Mouse (Mus musculus): ENCODE measurements around the gene Gamt. TPM values are rescaled to one million over a fixed set of nuclear protein-coding genes. Genes with fewer than 3 reads are reported as not detected.

Gamt gene
- polyA plus RNA-seq, 1 experiment from 2014 or later, result 47.7 TPM

DNA sequence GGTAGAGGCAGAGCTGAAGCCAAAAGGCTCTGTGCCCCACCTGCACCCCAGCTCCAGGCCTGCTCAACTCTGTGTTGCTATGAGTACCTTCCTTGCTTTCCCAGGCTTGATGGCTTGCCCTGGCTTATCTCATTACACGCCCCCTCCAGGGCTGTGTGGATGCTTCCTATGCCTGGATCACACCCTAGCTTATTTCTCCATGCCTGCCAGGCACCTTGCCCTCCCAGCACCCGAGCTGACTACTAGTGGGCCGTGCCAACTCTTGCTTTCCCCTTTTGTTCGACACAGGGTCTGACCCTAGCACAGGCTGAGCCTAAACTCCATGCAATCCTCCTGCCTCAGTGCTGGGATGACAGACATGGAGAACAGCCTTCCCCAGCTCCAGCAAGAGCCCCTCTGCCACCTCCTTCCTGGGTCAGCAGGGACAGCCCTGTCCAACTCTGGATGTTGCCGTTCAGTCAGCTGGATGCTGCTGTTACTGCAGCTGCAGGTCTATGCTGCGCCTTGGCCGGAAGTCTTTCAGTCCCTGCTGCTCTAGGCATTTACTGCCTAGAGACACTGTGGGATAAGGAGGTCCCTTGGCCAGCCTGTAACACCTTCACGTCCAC lies 36.8 kb upstream of the Gamt start:
- Histone ChIP-seq H3K36me3 (peaks cover 15% of the 10 kb centered on the region; the same call in 1 of the 2 replicates), H3K4me3 (no peak overlapping the region), H3K27me3 (peaks cover 62% of the 10 kb centered on the region), H3K9ac (no peak overlapping the region), H3K4me2 (no peak overlapping the region), H3K4me1 (replicated peaks) (peaks cover 43% of the 10 kb centered on the region), H3K27ac (no peak overlapping the region), H3K9me3 (replicated peaks) (no peaks in the 10 kb centered on the region)
- WGBS, result 56% methylated on average over 8 of the region's 8 CpGs
- ATAC-seq (replicated peaks; ENCODE audit: insufficient number of reproducible peaks, insufficient read depth, low FRiP score, low read depth), result no peak

DNA sequence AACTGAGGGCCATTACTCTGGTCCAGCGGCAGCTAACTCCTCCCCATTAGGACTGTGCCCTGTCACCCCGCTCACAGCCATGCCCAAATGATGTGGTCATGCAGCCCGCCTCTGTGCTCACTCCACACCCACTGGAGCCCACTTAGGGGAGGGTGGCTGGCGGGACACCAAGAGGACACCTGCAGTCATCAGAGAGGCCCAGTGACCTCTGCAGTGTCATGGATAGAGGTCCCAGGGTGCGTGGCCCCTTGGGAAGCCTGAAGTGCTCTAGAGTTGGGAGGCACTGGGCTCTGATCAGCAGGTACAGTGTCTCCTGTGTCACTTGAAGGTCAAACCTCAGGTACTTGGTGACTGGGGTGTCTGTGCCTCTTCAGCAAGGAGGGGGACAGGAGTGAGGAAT lies 36.0 kb upstream of the Gamt start:
- ATAC-seq (replicated peaks; ENCODE audit: insufficient number of reproducible peaks, insufficient read depth, low FRiP score, low read depth), result no peak
- Histone ChIP-seq H3K27ac (no peak overlapping the region), H3K36me3 (peaks cover 15% of the 10 kb centered on the region; the same call in 1 of the 2 replicates), H3K27me3 (peaks cover 54% of the 10 kb centered on the region), H3K4me1 (replicated peaks) (peaks cover 38% of the 10 kb centered on the region), H3K4me2 (0 out of 2 replicates have a peak overlapping the region, but pooled peaks have one; percentile 84), H3K9me3 (replicated peaks) (no peaks in the 10 kb centered on the region), H3K4me3 (0 out of 2 replicates have a peak overlapping the region, but pooled peaks have one; percentile 52), H3K9ac (no peak overlapping the region)
- WGBS, result 76% methylated on average over 5 of the region's 5 CpGs

- H3K27ac ChIP-seq, result peak within 1 kb of the TSS; percentile 17; the same call in 1 of the 2 replicates
- H3K36me3 ChIP-seq, result peaks cover 15% of the 10 kb centered on the region; the same call in 1 of the 2 replicates
- H3K27me3 ChIP-seq, result peaks cover 44% of the 10 kb centered on the region
- WGBS, result 3% methylated on average over 26 of the region's 26 CpGs
- peak within 1 kb of the TSS; percentile 57 for H3K9ac ChIP-seq
- H3K4me3 ChIP-seq, result peak within 1 kb of the TSS; percentile 52
- peak; percentile 27; the same call in 1 of the 2 replicates for ATAC-seq (replicated peaks; ENCODE audit: insufficient number of reproducible peaks, insufficient read depth, low FRiP score, low read depth)
- no peaks in the 10 kb centered on the region for H3K9me3 ChIP-seq (replicated peaks)
- H3K4me1 ChIP-seq (replicated peaks), result peaks cover 40% of the 10 kb centered on the region
- H3K4me2 ChIP-seq, result peak within 1 kb of the TSS; percentile 84
Observed at GRCm38 (mm10) chr10:80295618-80296425, 35.0 kb upstream of the Gamt start, which contains the start of gene Apc2. Gene Apc2, plus strand, starts transcription at chr10:80295977.

GRCm38 (mm10) chr10:80294788-80295303 lies 34.0 kb upstream of the Gamt start:
- H3K9ac ChIP-seq, result no peak overlapping the region
- H3K4me1 ChIP-seq (replicated peaks), result peaks cover 40% of the 10 kb centered on the region
- no peak for ATAC-seq (replicated peaks; ENCODE audit: insufficient number of reproducible peaks, insufficient read depth, low FRiP score, low read depth)
- H3K27ac ChIP-seq, result no peak overlapping the region
- H3K4me3 ChIP-seq, result no peak overlapping the region
- H3K9me3 ChIP-seq (replicated peaks), result no peaks in the 10 kb centered on the region
- peaks cover 34% of the 10 kb centered on the region for H3K27me3 ChIP-seq
- H3K36me3 ChIP-seq, result peaks cover 15% of the 10 kb centered on the region; the same call in 1 of the 2 replicates
- WGBS, result 47% methylated on average over 7 of the region's 7 CpGs
- H3K4me2 ChIP-seq, result no peak overlapping the region

DNA sequence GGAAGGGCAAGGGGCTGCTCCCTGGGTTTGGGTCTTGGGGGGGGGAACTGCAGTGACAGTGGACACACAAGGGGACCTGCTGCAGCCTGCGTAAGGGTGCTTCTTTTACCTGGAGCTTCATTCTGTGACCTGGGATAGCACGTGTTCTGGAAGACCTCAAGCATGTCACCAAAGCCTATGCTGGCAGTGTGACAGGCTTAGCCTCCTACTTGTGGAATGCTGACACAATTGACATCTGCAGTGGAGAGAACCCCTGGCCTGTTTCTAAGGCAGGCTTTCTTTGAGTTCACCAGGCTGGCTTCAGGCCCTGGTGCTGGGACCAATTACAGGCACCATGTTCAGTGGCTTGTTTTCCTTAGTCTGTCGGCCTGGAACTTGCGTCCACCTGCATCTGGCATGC lies 33.5 kb upstream of the Gamt start:
- Histone ChIP-seq H3K36me3 (peaks cover 15% of the 10 kb centered on the region; the same call in 1 of the 2 replicates), H3K9ac (no peak overlapping the region), H3K27ac (no peak overlapping the region), H3K4me1 (replicated peaks) (peaks cover 40% of the 10 kb centered on the region), H3K27me3 (peaks cover 29% of the 10 kb centered on the region), H3K9me3 (replicated peaks) (no peaks in the 10 kb centered on the region), H3K4me3 (no peak overlapping the region), H3K4me2 (no peak overlapping the region)
- no peak for ATAC-seq (replicated peaks; ENCODE audit: insufficient number of reproducible peaks, insufficient read depth, low FRiP score, low read depth)
- WGBS, result 64% methylated on average over 4 of the region's 4 CpGs

DNA sequence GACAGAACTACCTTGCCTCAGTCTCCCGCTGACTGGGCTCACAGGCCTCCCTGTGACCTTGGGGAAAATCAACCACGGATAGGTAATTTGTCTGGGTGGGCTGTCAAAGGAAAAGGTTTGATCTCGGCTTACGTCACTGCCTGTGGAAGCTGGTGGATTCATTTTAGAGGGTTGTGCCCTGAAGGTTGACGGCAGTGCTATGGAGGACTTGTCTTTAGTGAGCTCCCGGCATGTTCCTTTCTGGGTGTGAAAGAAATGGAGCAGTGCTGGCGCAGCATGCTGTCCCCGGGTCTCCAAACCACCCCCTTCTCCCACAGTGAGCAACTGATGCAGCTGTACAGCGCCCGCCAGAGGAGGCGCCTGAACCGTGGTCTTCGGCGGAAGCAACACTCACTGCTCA lies 32.5 kb upstream of the Gamt start:
- H3K27ac ChIP-seq, result peak overlapping the region; percentile 83
- ATAC-seq (replicated peaks; ENCODE audit: insufficient number of reproducible peaks, insufficient read depth, low FRiP score, low read depth), result no peak
- H3K9ac ChIP-seq, result peak overlapping the region; percentile 95
- H3K4me3 ChIP-seq, result peak overlapping the region; percentile 83
- peaks cover 19% of the 10 kb centered on the region for H3K27me3 ChIP-seq
- H3K4me1 ChIP-seq (replicated peaks), result peaks cover 40% of the 10 kb centered on the region
- H3K36me3 ChIP-seq, result peaks cover 21% of the 10 kb centered on the region; the same call in 1 of the 2 replicates
- WGBS, result 24% methylated on average over 14 of the region's 14 CpGs
- H3K4me2 ChIP-seq, result peak overlapping the region; percentile 78
- H3K9me3 ChIP-seq (replicated peaks), result no peaks in the 10 kb centered on the region

DNA sequence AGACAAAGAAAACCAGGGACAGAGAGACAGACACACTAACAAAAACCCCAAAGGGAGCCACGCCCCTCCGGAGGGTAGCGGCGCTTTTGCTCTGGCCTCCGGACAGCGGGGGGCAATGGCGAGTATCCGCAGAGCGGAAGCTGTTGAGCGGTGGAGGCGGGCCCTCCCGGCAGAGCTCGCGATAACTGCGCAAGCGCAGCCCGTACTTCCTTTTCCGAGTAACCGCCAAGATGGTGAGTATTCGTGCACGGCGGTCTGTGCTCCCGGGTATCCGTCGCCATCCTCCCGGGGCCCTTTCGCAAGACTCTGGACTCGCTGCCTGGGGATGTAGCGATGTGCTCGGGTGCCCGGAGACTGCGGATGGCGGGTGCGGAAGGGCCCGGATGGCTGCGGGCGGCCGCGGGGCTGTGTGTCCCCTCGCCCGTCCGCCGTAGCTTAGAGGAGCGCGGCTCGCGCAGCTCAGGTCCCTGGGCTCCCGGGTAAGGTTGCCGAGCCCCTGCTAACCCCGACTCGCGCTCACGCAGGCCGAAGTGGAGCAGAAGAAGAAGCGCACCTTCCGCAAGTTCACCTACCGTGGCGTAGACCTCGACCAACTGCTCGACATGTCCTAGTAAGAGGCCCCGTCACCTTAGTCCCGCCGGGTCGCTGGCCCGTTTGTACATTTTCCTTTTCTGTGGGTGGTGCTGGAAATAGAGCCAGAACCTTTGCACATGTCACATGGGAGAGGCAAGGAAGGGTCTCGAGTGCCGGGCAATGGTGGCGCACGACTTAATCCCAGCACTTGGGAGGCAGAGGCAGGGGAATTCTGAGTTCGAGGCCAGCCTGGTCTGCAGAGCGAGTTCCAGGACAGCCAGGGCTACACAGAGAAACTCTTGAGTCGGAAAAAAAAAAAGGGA lies 31.7 kb upstream of the Gamt start, which contains the start of gene Rps15:
Rps15 (plus strand) TSS at position 203 of the 896 bp plus-strand sequence.
- peaks cover 28% of the 10 kb centered on the region for H3K36me3 ChIP-seq
- peak; percentile 92 for ATAC-seq (replicated peaks; ENCODE audit: insufficient number of reproducible peaks, insufficient read depth, low FRiP score, low read depth)
- WGBS, result under 1% methylated on average over 72 of the region's 72 CpGs

GRCm38 (mm10) chr10:80288657-80289056 lies 27.8 kb upstream of the Gamt start:
- Histone ChIP-seq H3K36me3 (peaks cover 52% of the 10 kb centered on the region), H3K27ac (no peak overlapping the region), H3K4me3 (no peak overlapping the region), H3K4me1 (replicated peaks) (peaks cover 11% of the 10 kb centered on the region), H3K9ac (no peak overlapping the region), H3K9me3 (replicated peaks) (no peaks in the 10 kb centered on the region), H3K27me3 (no peaks in the 10 kb centered on the region), H3K4me2 (no peak overlapping the region)
- no peak for ATAC-seq (replicated peaks; ENCODE audit: insufficient number of reproducible peaks, insufficient read depth, low FRiP score, low read depth)
- 68% methylated on average over 8 of the region's 8 CpGs for WGBS

More for the DNA sequence above, 31.7 kb upstream of the Gamt start, which contains the start of gene Rps15:
- Histone ChIP-seq H3K9me3 (replicated peaks) (no peaks in the 10 kb centered on the region), H3K27ac (peak within 1 kb of the TSS; percentile 83), H3K27me3 (peaks cover 11% of the 10 kb centered on the region), H3K9ac (peak within 1 kb of the TSS; percentile 95), H3K4me3 (peak within 1 kb of the TSS; percentile 83), H3K4me1 (replicated peaks) (peaks cover 39% of the 10 kb centered on the region), H3K4me2 (peak within 1 kb of the TSS; percentile 78)

DNA sequence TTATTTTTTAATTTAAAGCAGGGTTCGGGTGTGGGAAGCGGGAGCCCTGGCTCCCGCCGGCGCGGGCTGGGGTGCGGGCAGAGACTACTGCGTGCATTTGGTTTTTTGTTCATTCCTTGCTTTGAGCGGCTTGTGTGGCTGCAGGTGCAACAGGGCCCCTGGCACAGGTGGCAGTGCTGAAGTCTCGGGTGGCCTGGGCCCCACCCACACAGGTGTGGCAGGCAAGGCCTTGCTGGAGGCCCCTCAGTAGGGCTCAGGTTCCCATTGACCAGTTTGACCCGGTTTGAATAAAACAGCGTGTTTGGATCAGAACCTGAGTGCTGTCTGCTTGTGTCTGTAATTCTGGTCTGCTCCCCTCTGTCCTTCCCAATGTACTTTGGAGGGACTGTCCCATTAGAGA lies 27.3 kb upstream of the Gamt start:
- Histone ChIP-seq H3K9ac (no peak overlapping the region), H3K9me3 (replicated peaks) (no peaks in the 10 kb centered on the region), H3K27me3 (no peaks in the 10 kb centered on the region), H3K27ac (no peak overlapping the region), H3K4me3 (no peak overlapping the region), H3K4me1 (replicated peaks) (peaks cover 6% of the 10 kb centered on the region), H3K36me3 (peaks cover 54% of the 10 kb centered on the region), H3K4me2 (no peak overlapping the region)
- WGBS, result 93% methylated on average over 12 of the region's 12 CpGs
- no peak for ATAC-seq (replicated peaks; ENCODE audit: insufficient number of reproducible peaks, insufficient read depth, low FRiP score, low read depth)

DNA sequence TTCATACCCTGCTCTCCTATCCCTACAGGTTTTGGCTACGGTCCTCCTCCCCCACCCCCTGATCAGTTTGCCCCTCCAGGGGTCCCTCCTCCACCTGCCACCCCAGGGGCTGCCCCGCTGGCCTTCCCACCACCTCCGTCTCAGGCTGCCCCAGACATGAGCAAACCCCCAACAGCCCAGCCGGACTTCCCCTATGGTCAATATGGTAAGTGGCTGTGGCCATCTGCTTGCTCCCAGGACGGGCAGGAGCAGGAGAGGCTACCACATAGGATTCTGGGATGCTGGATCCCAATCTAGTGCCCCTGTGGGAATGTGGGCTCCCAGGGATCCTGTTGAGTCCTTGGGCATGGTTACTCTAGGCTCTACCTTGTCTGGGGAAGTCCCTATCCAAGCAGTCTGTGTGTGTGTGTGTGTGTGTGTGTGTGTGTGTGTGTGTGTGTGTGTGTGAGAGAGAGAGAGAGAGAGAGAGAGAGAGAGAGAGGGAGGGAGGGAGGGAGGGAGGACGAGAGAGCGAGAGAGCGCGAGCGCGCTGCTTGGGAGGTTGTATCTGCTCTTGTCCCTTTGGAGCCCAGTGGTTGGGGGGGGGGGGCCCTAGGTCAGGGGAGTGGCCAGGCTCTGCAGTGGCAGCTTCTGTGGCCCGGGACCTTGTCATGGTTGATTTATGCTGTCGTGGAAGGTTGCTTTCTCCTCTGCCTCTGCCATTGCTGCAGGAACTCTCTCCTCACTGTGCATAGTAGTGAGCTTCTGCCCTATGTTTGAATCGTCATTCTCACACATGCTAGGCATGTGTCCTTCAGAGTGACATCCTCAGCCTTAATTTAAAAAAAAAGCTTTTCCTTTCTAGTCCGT lies 24.6 kb upstream of the Gamt start:
- 70% methylated on average over 9 of the region's 15 CpGs for whole genome bisulfite sequencing
- no peak overlapping the region for H3K9ac ChIP-seq
- no peaks in the 10 kb centered on the region for H3K9me3 ChIP-seq (replicated peaks)
- no peak overlapping the region for H3K27ac ChIP-seq
- H3K4me3 ChIP-seq, result no peak overlapping the region
- no peaks in the 10 kb centered on the region for H3K27me3 ChIP-seq
- H3K4me2 ChIP-seq, result no peak overlapping the region
- H3K4me1 ChIP-seq (replicated peaks), result peaks cover 24% of the 10 kb centered on the region
- ATAC-seq (replicated peaks; ENCODE audit: insufficient number of reproducible peaks, insufficient read depth, low FRiP score, low read depth), result no peak
- H3K36me3 ChIP-seq, result peaks cover 64% of the 10 kb centered on the region
